Mouse (Mus musculus): ENCODE results near the gene Tmem190.
"Not testable (repeated sequence)": the region's sequence is repeated elsewhere in the genome, so short reads cannot be mapped to it uniquely, and the experiment has no call there.

The Tmem190 gene

GRCm38 (mm10) chr7:4816559-4816958 lies 33.8 kb downstream of the Tmem190 start:
- no peak for DNase-seq

GRCm38 (mm10) chr7:4820925-4821324 lies 38.2 kb downstream of the Tmem190 start:
- DNase-seq, result not testable (repeated sequence)

GRCm38 (mm10) chr7:4821690-4822089 lies 39.0 kb downstream of the Tmem190 start:
- DNase-seq, result no peak

DNA sequence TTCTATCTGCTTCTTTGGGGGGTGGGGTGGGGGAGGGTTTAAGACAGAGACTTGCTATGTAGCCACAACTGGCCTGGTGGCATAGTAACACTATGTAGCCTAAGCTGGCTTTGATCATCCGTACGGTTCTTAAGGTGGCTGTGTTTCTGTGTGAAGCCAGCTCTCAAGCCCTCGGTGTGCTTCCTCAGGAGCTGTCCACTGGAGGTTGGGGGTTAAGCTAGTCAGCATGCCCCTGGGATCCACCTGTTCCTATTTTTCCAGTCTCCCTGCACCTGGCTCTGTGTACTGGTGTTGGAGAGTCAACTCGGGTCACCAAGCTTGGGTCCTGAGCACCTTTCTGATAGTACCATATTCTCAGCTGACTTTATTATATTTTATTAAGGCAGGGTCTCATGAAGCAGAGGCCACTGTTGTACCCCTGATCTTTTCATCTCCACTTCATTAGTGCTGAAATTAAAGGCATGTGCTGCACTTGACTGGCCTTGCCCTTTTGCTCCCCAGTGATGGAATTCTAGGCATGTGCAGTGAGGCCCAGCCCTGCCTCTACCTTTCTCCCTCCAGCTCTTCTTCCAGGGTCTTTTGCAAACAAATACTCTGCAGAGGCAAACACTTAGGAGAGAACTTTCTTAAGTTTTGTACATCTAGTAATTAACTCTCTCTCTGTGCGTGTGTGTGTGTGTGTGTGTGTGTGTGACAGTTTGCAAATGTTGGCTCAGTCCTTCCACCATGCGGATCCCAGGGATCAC lies 39.6 kb downstream of the Tmem190 start:
- no peak for DNase-seq

GRCm38 (mm10) chr7:4825365-4825764 lies 42.6 kb downstream of the Tmem190 start:
- DNase-seq, result no peak

GRCm38 (mm10) chr7:4830476-4830875 lies 47.7 kb downstream of the Tmem190 start:
- no peak for DNase-seq
